In genomic region chr9:13533076-13533707, GRCm38 (mm10) we compare ENCODE assay signal across 13 mouse cellular contexts.
A peak's percentile ranks its signal among the peaks of the same experiment; 100 is the strongest.
DNase-seq lines count a peak whose midpoint lies in the region; ATAC-seq and TF ChIP-seq lines count a peak whose summit lies in the region.
"Had no signal": no experiment of that assay in that cellular context is flagged by ENCODE, and none has a peak within 500 bp of the region (broad histone marks: within the 10 kb centered on the region; RNA-seq: fewer than 3 reads in every experiment).

No protein-coding gene starts in this region.

- DNase-seq in adrenal gland, adult (ENCODE audit: inconsistent age in 2 of 2, low spot score in 1 of 2), result peak; percentile 34 to 73
- DNase-seq in adrenal gland, postnatal 4 days (ENCODE audit: low spot score in 2 of 2), result no peak
- no peak for DNase-seq in heart, postnatal 10 days
- no peak for DNase-seq in layer of hippocampus, adult 2 months (ENCODE audit: low spot score in 2 of 2)
- no peak for DNase-seq in layer of hippocampus, postnatal 14 days (ENCODE audit: low spot score in 2 of 2)
- DNase-seq in adrenal gland, postnatal 36 days, result peak; percentile 58 to 60
- DNase-seq: gastrocnemius, postnatal 25 days; liver; lung, embryonic 14.5 days had no signal

- H3K4me3 ChIP-seq in heart, embryonic 16.5 days (ENCODE audit: low read length), result no peak overlapping the region
- H3K4me3 ChIP-seq in layer of hippocampus, adult 2 months, result no peak overlapping the region

- H3K4me2 ChIP-seq in heart, embryonic 16.5 days (ENCODE audit: low read depth, low read length), result no peak overlapping the region
- H3K4me2 ChIP-seq: lung, embryonic 14.5 days had no signal

- 0 out of 2 replicates have a peak, but pooled peaks have one; percentile 35 for ATAC-seq in heart, embryonic 16.5 days (replicated peaks; ENCODE audit: extremely low read depth, insufficient read depth, low FRiP score)
- ATAC-seq in erythroid progenitor cell, adult 5-6 weeks (replicated peaks; ENCODE audit: low FRiP score, poor library complexity, severe bottlenecking), result no peak
- ATAC-seq: forebrain, postnatal 0 days; inflammation-experienced regulatory T-cells, adult 6 months had no signal

- no peaks in the 10 kb centered on the region for H3K27me3 ChIP-seq in heart, embryonic 16.5 days (ENCODE audit: control insufficient read depth, insufficient read depth, low read length)

- peaks cover 12% of the 10 kb centered on the region for H3K4me1 ChIP-seq in heart, embryonic 16.5 days (ENCODE audit: control insufficient read depth, insufficient read depth, low read length)

- TF ChIP-seq CTCF in layer of hippocampus, adult 2 months (conservative IDR thresholded peaks at IDR 0.05), result no peak

- 0 out of 2 replicates have a peak overlapping the region, but pooled peaks have one; percentile 9 for H3K27ac ChIP-seq in heart, embryonic 16.5 days (ENCODE audit: low read length)
- peak overlapping the region; percentile 57 for H3K27ac ChIP-seq in layer of hippocampus, adult 2 months

- H3K36me3 ChIP-seq in heart, embryonic 16.5 days (ENCODE audit: control insufficient read depth, insufficient read depth), result no peaks in the 10 kb centered on the region

- intact Hi-C loops in heart, postnatal 10 days (cut with DNase I), result no loop called here

- 55% methylated on average over 11 of the region's 11 CpGs for WGBS in heart, embryonic 16.5 days

- H3K9me3 ChIP-seq in heart, embryonic 16.5 days (replicated peaks; ENCODE audit: control insufficient read depth, low read length), result no peaks in the 10 kb centered on the region

- no peak overlapping the region for H3K9ac ChIP-seq in heart, embryonic 16.5 days (ENCODE audit: low read length)
- H3K9ac ChIP-seq: forebrain, postnatal 0 days; lung, embryonic 14.5 days had no signal

Comparison
In these comparisons a context has a peak if more than half of its experiments do, and no peak if none do; other contexts are left out.
1. DNase-seq: peak in adrenal gland, adult (2 of 2) and adrenal gland, postnatal 36 days (2 of 2); none in adrenal gland, postnatal 4 days (0 of 2), heart, postnatal 10 days (0 of 2), layer of hippocampus, adult 2 months (0 of 2) and layer of hippocampus, postnatal 14 days (0 of 2).